Mouse (Mus musculus): ENCODE data around the gene Gm29276. TPM values are rescaled to one million over a fixed set of nuclear protein-coding genes. Genes with fewer than 3 reads are reported as not detected.

The Gm29276 gene
- polyA plus RNA-seq (2015; fragmentation: Illumina TruSeq; extraction: RNeasy Lipid Tissue Mini Kit (QIAGEN cat#74804); ENCODE audit: insufficient read depth, low replicate concordance): not detected

DNA sequence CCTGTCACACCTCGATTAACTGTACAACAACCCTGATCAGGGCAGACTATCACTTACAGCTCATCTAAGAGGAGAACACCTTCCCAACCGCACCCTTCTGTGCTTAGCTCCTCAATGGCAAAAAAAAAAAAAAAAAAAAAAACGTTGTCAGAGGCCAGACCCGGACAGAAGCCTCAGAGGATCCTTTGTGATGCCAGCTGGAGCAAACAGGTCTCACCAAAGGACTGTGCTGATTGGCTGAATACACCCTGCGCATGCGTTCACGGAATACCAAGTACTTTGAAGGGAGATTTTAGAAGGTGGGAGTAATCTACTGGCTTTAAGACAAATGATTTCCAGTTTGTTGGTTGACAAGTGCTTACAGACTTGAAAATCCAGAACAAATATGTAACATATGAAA, at the start of gene Gm29276:
Gene Gm29276, minus strand, starts transcription at position 101 of the 400 bp plus-strand sequence.

Measured in spleen, adult 10 weeks (tissue).